Mouse (Mus musculus) MEL (cell line): ENCODE results near the gene Adgrb3.

Source experiments
- GATA1 ChIP-seq: IDR thresholded peaks from 2 replicates; pipeline ENCODE4 v1.6.1; 2011; ENCODE audit warnings: low read depth, low read length, improper control_type of control experiment
- TAL1 ChIP-seq: IDR thresholded peaks from 2 replicates; pipeline ENCODE4 v1.6.1; 2012; ENCODE audit warnings: mild to moderate bottlenecking, inconsistent platforms, low read length, moderate library complexity, mixed read lengths

DNA sequence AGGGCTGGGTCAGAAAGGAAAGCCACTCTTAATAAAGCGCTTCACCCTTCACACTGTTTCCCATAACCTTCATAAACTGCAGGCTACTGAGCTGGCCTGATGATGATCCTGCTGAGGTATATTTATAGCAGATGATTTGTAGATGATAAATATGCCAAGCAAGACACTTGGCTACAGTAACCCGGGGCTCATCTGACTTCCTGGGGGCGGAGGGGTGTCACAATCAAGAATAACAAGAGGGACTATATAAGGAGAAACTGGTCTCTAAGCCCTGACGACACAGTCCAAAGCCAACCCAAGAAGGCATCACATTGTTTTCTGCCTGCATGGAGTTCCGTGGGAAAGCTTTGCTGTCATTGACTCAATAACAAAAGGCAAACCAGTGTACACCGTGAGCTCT lies 2.8 kb upstream of the Adgrb3 start:
- TF ChIP-seq TAL1 (no peak), GATA1 (no peak)
